Mouse (Mus musculus) hematopoietic stem cell, adult 5-6 weeks (primary cell): ENCODE results near the gene Cdc7. TPM values are rescaled to one million over a fixed set of nuclear protein-coding genes. Genes with fewer than 3 reads are reported as not detected.

Source experiments
- ATAC-seq, 2 experiments: fragments of 125-278 bp in 1 of 2; replicated peaks in 1 of 2; 2 replicates each; pipeline ENCODE4 v1.8.0; 2016 to 2017; ENCODE audit warnings: inconsistent platforms in 2 of 2, mild to moderate bottlenecking in 2 of 2, moderate number of reproducible peaks in 2 of 2, low read depth in 1 of 2, moderate TSS enrichment in 1 of 2; ENCODE audit not compliant: low FRiP score in 2 of 2, poor library complexity in 2 of 2, severe bottlenecking in 2 of 2, insufficient read depth in 1 of 2, low TSS enrichment in 1 of 2
- total RNA-seq: library from RNA; stranded (forward); fragments of 172-1452, 232-1000 nt; gene quantifications from 2 replicates; pipeline ENCODE4 v1.2.3, GENCODE M21; 2017

Gene Cdc7
- total RNA-seq, 1 experiment from 2014 or later, result 37.8 TPM

GRCm38 (mm10) chr5:107015422-107016081, 51.4 kb downstream of the Cdc7 start:
- ATAC-seq, result peak; percentile 49 to 61

GRCm38 (mm10) chr5:107016538-107016937, 52.4 kb downstream of the Cdc7 start:
- no peak for ATAC-seq

GRCm38 (mm10) chr5:107017544-107017943, 53.4 kb downstream of the Cdc7 start:
- ATAC-seq, result no peak

GRCm38 (mm10) chr5:107019057-107019456, 54.9 kb downstream of the Cdc7 start:
- ATAC-seq, result no peak

GRCm38 (mm10) chr5:107019904-107020303, 55.8 kb downstream of the Cdc7 start:
- ATAC-seq, result no peak

GRCm38 (mm10) chr5:107020366-107020765, 56.2 kb downstream of the Cdc7 start:
- no peak for ATAC-seq

- ATAC-seq, result no peak
These were observed 57.4 kb downstream of the Cdc7 start for GRCm38 (mm10) chr5:107021291-107022063.

GRCm38 (mm10) chr5:107022064-107022428, 57.9 kb downstream of the Cdc7 start:
- no peak for ATAC-seq

GRCm38 (mm10) chr5:107023951-107024350, 59.8 kb downstream of the Cdc7 start:
- ATAC-seq, result peak in 1 of 2 experiments; percentile 31; a peak in 1 of 4 replicates

- ATAC-seq, result no peak
These were observed 61.2 kb downstream of the Cdc7 start for GRCm38 (mm10) chr5:107025371-107025770.

- ATAC-seq, result no peak
These were observed 61.7 kb downstream of the Cdc7 start for GRCm38 (mm10) chr5:107025809-107026208.

GRCm38 (mm10) chr5:107027616-107028015, 63.5 kb downstream of the Cdc7 start:
- no peak for ATAC-seq

GRCm38 (mm10) chr5:107028557-107028956, 64.4 kb downstream of the Cdc7 start:
- ATAC-seq, result no peak

GRCm38 (mm10) chr5:107029801-107030200, 65.7 kb downstream of the Cdc7 start:
- no peak for ATAC-seq

GRCm38 (mm10) chr5:107030821-107031220, 66.7 kb downstream of the Cdc7 start:
- ATAC-seq, result no peak
